Mouse (Mus musculus) neutrophil, adult 5-6 weeks (primary cell): ENCODE results near the gene Lrmda. TPM values are rescaled to one million over a fixed set of nuclear protein-coding genes. Genes with fewer than 3 reads are reported as not detected.

Source experiments
- ATAC-seq: fragments of 151-379, 151-347 bp; 2 replicates; pipeline ENCODE4 v1.8.0; 2017; ENCODE audit warnings: mild to moderate bottlenecking, moderate TSS enrichment; ENCODE audit not compliant: insufficient number of reproducible peaks, poor library complexity, low FRiP score, severe bottlenecking; ENCODE audit errors: extremely low read depth
- total RNA-seq: library from RNA; stranded (forward); fragments of 200-1000 nt; gene quantifications from 2 replicates; pipeline ENCODE4 v1.2.3, GENCODE M21; 2017

Gene Lrmda
- total RNA-seq, 1 experiment from 2014 or later, result 5.2 TPM

DNA sequence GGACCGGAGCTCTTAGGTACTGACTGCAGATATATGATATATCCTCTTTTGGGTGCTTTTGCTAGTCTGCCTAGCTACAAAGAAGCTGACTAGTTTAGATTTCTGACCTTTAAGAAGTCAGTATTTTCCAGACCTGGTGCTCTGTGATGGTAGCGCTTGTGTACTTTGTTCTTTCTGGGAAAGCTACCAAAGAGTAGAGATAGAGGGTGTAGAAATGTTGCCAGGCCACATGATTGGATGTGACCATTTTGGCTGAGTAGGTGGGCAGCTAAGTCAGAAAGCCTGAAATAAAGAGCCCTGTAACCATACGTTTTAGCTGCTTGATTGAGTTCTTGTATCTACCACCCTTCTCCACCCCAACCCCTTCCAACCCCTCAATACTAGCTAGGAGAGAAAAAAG is 398.2 kb downstream of the Lrmda start:
- no peak for ATAC-seq

- ATAC-seq, result no peak
Measured at GRCm38 (mm10) chr14:22421668-22422067, 402.2 kb downstream of the Lrmda start.

DNA sequence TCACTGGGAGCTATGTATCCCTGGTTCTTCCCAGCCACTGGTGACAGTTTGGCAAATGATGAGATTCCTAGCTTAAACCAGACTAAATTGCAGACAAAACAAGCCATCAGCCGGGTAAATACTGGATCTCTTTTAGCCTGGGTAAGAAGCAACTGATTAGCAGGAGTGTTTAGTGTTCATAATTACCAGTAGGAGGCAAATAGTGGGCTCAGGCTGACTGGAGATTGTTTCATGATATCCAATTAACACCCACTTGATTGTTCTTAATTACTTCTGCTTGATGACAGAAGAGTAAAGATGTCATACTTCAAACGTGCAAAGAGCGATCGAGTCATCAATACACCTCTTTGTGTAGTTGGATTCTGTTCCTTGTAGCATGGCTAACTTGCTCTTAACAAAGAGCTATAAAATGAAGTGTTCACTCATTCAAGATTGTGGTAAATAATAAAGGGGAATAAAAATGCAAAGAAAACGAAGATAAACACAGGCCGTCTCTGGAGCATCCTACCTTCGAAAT is 405.6 kb downstream of the Lrmda start:
- no peak for ATAC-seq

DNA sequence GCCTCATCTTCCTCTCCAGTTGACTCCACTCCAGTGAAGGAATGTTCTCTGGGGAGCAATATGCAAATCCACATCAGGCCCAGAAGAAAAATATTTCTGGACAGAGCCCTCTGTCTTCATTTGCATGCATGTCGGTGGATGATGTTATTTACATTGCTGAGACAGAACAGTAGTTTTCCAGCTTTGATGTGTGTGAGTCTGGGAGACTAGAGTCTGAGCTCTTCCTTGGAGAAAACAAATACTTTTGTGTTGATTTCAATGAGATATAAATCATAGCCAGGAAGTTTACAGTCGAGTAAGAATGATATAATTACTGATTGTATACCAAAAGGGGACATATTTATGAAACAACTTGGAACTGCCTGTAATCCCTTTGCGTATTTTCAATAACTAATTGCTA is 415.9 kb downstream of the Lrmda start:
- ATAC-seq, result no peak

- ATAC-seq, result no peak
Measured at GRCm38 (mm10) chr14:22435860-22436377, 416.4 kb downstream of the Lrmda start.

GRCm38 (mm10) chr14:22440341-22440999 is 421.0 kb downstream of the Lrmda start:
- no peak for ATAC-seq

DNA sequence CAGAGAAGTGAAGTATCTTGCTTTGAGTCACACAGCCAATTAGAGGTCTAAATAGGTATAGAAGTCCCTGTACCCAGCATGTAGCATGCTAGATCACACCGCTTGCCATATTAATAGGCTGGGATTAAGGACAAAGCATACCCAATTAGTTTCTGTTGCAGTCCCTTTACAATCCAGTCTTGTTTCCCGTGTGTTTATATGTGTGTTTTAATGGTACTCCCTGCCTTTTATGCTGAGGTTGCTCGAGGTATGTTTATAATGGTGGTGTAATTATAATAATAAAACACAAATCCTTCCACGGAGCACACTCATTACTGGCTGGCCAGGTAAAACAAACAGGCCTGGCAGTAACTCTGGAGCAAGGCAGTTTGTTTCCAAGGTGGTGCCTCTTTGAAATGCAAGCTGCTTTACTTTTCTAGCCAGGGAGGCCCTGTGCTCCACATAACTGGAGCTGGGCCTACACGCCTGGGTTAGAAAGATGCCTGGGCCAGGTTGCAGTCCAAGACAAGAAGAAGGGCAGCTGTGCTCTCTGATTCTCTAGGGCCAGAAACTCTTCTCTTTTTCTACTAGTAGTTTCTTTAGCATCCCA is 422.4 kb downstream of the Lrmda start:
- no peak for ATAC-seq

DNA sequence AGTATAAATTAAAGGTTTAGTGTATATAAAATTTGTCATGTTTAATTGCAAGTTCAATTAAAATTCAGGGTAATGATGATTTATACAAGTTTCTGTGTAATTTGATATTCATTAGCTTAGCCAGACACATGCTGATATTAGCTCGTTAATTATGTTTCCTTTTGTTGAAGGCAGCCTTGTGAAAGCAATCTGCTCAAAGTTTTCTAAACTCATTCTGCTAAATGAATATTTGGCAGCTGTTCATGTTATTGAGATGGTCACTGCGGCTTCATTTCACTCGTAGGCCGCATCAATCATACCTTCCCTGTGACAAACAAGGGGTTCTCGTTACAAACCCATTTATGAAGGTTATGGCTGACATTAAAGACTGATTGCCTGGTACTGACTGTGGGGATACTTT is 423.2 kb downstream of the Lrmda start:
- ATAC-seq, result no peak

- ATAC-seq, result no peak
Measured at GRCm38 (mm10) chr14:22444541-22444940, 425.0 kb downstream of the Lrmda start.

DNA sequence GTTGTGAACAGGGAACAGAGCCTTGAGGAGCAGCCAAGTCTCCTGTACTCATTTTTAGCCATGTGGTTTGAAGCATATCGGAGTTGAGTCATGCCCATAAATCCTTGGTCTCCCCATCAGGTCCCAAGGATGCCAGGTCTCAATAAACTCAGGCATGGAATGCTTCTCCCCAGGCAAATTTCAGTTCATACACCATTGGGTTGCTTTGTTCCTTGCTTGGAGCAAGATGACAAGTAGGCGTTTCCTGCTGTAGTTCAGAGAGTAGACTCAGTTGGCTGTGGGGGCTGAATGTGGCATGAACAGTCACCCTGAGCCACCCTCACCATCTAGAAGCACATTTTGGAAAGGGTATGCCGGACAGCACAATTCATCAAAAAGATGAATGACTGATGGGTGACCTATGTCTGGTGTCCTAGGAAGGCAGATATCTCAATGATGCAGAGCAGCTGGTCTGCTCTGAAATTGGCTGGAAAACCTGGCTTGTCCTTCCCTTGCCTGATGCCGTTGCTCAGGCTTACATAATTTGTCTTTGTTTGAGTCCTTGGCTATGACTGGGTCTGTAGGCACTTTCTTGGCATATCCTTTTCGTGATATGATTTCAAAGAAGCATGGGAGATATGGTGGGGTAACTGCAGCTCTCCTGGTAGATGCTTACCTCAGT is 425.8 kb downstream of the Lrmda start:
- ATAC-seq, result no peak

DNA sequence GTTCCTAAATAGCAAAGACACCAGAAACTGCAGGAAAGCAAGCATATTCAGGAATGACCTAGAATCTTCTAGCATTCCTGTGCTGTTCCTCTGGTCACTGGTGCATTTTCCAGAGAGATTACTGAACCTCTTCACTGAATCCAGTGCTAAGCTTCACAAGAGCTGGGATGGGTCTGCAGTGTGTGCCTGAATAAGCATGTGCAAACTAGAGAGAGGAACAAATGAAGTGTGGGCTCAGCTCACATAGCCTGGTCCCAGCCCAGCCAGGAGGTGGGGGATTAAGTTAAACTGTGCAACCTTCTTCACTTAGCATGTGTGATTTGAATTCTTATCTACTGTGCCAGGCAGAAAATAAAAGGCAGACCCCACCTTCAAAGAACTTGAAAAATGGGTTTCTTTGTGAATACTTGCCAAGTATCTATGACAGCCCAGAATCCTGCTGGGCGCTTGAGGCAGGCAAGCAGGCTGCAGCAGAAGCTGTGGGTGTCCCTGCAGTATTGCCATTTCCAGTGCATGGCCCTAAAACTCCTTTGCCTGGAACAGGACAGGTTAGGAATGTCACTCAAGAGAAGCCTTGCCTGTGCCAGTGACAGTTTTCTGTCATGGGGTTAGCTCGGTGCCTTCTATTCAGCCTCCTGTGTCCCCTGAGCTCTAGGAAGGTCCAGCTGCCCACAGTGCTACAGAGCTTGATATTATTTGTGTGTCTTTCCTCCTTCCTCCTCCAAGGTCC is 426.5 kb downstream of the Lrmda start:
- no peak for ATAC-seq

DNA sequence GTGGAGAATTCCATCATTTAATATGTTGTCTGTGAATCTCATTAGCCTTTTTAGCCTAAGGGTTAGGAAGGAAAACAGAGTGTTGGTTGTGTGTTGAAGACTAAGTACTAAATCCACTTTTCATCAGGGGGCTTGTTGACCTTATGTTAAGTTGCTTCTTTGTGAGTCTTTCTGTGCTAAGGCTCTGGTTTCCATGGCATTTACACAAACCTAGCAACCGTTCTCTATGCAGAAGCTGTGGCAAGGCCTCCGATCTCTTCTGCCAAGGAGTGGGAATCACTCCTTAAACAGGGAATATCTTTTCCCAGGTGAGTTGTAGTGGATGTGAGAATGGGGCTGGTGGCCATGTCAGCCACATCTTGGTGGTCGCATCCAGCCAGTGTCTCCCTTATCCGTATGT is 432.1 kb downstream of the Lrmda start:
- ATAC-seq, result no peak

DNA sequence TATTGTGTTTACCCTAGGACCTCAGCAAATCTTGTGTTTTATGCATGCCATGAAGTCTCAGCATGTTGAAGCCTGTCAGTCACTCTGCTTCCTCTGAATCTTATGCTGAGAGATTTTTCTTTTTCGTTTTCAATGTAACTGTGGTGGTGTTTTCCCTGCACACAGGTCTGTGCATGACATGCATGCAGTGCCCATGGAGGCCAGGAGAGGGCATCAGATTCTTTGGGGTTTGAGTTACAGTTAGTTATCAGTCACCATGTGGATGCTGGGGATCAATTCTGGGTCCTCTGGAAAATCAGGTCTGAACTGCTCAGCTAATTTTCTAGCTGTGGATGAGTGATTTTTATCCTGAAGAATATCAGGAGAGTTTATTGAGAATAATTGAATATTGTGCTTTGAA is 444.8 kb downstream of the Lrmda start:
- ATAC-seq, result no peak

GRCm38 (mm10) chr14:22471041-22471440 is 451.5 kb downstream of the Lrmda start:
- ATAC-seq, result no peak

DNA sequence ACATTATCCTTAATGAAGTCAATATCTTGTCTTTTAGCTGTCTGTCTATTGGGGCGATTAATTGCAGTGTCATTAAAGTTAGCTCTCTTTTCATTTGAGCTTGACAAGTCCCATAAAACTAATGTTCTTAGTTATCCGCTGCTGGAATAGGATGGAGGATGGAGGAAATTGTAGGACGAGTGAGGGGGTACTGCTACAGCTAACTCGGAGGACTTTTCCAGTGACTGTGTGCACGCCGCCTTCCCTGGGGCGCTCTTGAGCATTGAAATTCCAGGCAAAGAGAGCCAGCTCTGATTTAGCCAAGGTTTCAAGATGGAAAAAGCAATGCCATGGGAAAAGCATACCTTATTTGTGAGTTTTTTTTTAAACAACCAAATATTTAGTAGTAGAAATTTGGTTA is 453.9 kb downstream of the Lrmda start:
- ATAC-seq, result no peak

- no peak for ATAC-seq
Measured at GRCm38 (mm10) chr14:22473991-22474390, 454.5 kb downstream of the Lrmda start.

GRCm38 (mm10) chr14:22493326-22493725 is 473.8 kb downstream of the Lrmda start:
- no peak for ATAC-seq

- no peak for ATAC-seq
Measured at GRCm38 (mm10) chr14:22494290-22494689, 474.8 kb downstream of the Lrmda start.

DNA sequence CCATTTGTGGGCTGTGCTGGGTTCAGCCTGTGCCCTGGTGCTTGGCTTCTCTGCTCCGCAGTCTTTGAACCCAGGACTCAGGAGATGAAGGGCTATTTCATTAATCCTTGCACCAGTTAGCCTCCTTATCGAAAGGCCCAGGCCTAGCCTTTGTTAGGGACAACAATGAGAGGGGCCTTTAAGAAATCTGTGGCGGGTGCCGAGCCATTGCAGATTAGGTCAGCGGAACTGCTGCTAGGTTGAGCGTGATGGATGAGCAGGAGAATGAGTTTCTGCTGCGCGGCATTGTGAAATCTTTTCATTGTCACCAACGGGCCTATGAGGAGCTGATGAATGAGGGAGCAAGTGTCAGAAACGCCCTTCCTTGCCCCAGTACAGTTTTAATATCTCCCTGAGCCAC is 475.4 kb downstream of the Lrmda start:
- no peak for ATAC-seq
